Mouse (Mus musculus) ES-CJ7 (cell line): Measurements from ENCODE around the gene Acot2.
"Not testable (repeated sequence)": the region's sequence is repeated elsewhere in the genome, so short reads cannot be mapped to it uniquely, and the experiment has no call there.

Experiments
- DNase-seq: peaks from one replicate; pipeline ENCODE4 v3.0.0; 2011; ENCODE audit warnings: low read depth, low spot score

Gene Acot2

GRCm38 (mm10) chr12:83987583-83988441, at the start of gene Acot2:
Gene Acot2 (plus strand): TSS chr12:83987861.
- peak; percentile 86 for DNase-seq

GRCm38 (mm10) chr12:83938592-83938991, 49.1 kb upstream of the Acot2 start:
- not testable (repeated sequence) for DNase-seq

DNA sequence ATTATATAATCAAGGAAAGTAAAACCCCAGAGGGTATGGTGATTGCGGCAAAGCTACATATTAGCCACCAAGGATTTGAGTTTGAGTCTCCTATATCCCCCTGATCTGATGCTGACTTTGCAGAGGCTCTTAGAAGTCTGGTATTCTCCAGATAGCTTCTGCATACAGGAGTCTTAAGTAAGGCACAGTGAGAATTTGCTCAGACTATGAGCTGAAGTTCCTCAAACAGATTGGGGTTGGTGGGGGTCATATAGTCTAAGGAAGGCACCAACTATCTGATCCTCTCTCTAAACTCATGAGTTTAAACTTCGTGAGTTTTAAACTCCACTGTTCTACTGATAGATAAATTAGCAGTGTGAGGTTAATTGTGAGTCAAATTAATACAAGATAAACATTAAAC, 48.3 kb upstream of the Acot2 start:
- no peak for DNase-seq

- no peak for DNase-seq
These were observed 47.6 kb upstream of the Acot2 start for GRCm38 (mm10) chr12:83940031-83940430.

DNA sequence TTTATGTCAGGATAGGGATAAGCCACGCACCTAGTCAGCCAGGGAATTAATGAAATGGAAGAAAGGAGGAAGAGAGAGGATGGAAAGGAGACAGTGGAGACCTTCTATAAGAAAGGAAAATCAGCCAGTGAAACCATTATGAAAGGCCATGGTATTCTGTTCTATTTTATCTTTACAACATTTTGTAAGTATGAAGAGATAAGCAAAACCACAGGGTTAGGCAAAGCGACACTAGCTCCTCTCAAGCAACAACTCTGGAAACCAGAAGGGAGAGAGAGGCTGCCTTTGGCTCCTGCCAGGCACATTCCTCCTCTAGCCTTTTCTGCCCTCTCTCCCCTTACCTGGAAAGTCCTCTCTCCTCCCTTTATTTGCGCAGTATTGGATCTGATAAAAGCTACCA, 45.7 kb upstream of the Acot2 start:
- no peak for DNase-seq

DNA sequence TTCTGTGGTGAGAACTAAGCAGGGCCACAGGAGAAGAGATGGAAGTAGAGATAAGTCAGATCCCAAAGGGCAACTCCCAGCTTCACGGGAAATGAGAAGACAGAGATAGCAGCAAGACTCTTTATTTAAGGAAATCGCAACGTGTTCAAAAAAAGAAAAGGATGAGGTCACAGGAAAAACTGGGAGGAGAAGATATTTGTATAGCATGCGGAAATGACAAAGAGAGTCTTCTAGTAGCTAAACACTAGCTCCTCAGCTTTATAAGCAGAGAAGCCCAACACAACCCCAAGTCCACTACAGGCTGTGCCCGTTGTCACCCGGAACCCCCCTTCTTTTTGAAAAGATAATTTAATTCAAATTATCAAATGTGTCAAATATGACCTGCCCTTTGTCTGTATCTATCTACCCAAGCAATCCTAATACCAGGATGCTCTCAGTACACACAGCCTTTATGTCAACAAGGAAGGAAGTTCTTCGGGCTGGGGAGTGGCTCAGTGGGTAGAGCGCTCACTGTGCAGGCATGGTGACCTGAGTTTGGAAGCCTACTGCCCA, 40.3 kb upstream of the Acot2 start:
- no peak for DNase-seq

DNA sequence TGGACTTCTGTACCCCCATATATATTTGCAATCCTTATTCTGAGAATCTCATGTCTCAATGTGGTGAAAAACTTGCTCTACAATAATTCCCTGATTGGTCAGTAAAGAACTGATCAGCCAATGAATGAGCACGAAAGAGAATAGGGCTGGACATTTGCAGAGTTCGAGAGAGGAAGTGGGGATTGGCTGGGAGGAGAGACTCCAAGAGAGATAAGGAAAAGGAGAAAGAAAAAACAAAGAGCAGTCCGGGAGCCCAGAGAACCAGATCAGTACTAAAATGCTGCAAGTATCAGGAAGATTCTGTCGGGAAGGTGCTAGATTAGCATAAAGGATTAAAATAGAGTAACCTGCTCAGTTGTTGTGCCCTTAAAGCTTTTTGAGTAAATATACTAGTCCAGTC, 38.6 kb upstream of the Acot2 start:
- DNase-seq: no peak

DNA sequence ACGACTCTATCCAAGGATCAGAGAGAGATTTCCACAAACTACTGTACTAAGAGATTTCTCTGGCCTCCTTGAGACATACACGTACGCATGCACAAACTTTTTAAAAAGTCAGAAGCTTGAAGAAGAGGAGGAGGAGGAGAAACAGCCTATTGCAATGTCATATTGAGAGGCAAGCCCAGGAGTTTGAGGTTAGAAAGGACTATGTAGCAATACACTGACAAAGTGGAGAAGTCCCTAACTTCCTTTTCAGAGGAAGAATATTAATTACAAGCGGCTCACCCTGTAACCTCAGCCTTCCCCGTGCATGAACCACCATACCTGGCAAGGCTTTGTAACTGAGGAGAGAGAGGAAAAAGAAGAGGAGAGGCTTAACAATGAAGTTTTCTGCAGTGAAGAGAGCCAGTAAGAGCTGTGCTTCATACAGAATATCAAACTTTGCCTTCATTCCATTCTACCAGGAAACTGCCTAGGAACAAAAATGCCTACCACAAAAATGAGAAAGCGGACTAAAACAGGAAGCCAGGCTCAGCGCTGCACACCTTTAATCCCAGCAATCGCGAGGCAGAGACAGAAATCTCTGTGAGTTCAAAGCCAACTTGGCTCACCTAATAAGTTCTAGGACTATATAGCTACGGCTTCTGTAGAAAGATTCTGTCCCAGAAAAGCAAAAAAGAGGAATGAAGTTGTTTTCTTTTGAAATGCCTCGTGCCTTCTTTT, 37.7 kb upstream of the Acot2 start:
- no peak for DNase-seq

GRCm38 (mm10) chr12:83950493-83950839, 37.2 kb upstream of the Acot2 start, which contains the start of gene Riox1:
Gene Riox1 (plus strand): TSS chr12:83950608.
- DNase-seq: peak; percentile 80

DNA sequence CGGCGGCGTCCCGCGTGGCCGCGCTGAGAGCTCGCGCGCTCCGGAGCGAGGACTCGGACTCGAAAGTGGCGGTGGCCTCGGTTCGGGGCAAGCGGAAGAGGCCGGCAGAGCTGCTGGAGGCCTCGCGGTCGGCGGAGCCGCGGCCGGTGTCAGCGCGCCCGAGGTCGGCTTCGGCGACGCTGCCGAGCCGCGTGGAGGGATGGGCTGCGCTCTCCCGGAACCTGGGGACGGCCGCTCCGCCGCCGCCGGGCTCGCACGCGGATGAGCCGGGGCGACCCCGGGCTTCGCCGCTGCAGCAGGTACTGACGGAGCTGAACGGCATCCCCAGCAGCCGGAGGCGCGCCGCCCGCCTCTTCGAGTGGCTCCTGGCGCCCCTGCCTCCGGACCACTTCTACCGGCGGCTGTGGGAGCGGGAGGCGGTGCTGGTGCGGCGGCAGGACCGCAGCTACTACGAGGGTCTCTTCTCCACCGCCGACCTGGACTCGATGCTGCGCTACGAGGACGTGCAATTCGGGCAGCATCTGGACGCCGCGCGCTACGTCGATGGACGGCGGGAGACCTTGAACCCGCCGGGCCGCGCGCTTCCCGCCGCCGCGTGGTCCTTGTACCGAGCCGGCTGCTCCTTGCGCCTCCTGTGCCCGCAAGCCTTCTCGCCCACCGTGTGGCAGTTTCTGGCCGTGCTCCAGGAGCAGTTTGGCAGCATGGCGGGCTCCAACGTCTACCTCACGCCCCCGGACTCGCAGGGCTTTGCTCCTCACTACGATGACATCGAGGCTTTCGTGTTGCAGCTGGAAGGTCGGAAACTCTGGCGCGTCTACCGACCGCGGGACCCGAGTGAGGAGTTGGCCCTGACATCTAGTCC, 36.6 kb upstream of the Acot2 start:
- peak; percentile 24 for DNase-seq

- DNase-seq: no peak
These were observed 35.7 kb upstream of the Acot2 start for GRCm38 (mm10) chr12:83951711-83952575.

GRCm38 (mm10) chr12:83958278-83958677, 29.4 kb upstream of the Acot2 start:
- no peak for DNase-seq

- DNase-seq: no peak
These were observed 22.4 kb upstream of the Acot2 start for GRCm38 (mm10) chr12:83965235-83965634.

DNA sequence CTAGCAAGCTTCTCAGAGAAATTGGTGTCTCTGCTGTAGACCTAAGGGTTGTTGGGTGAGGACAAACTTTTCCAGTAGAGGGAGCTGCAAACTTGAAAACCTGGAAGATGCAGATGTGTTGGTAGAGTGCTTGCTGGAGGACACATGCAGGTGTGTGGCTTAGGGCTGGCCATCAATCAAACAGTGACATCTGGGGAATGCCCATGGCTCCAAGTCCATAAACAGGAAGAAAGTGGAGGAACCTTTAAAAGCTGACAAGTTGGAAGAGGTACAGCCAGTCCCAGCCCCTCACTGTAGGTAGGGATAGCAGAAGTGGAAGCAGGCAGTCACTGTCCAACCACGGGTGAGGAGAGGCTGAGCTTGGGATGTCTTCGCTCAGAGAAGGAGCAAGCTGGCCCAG, 15.5 kb upstream of the Acot2 start:
- DNase-seq: peak; percentile 67

DNA sequence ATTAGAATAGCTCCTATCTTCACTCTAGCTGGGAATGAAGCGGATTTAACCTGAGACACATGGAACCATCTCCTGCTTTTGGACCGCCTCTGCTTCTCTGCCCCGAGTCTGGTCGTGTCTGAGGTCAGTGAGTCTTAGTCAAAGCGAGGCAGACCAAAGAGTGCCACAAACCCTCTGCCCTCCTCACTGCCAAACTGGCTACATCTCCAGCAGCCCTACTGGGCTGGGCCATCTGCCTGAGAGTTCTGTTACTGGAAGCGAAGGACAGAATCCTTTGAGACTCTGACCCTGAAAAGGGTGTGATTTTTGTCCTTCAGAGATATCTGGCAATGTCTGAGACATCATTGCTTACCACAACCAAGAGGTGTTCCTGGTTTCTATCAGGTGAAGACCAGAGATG, 8.8 kb upstream of the Acot2 start:
- DNase-seq: no peak

DNA sequence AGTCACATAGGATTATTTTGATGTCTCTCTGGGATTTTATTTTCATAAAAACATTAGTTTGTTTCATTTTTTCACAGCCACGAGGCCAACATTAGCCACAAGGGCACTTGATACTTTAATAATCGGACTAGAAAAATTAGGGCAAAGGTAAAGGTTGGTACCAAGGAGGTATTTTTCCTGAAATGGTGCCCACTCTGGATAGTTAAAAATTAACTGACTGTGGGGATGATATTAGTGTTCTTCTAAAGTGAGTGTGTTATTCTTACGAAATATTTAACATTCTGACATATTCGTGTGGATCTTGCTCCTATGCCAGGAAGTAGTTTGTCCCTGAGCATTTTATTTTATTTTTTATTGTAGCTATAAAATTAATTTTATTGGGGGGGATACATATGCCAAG, 6.0 kb upstream of the Acot2 start:
- DNase-seq: no peak

DNA sequence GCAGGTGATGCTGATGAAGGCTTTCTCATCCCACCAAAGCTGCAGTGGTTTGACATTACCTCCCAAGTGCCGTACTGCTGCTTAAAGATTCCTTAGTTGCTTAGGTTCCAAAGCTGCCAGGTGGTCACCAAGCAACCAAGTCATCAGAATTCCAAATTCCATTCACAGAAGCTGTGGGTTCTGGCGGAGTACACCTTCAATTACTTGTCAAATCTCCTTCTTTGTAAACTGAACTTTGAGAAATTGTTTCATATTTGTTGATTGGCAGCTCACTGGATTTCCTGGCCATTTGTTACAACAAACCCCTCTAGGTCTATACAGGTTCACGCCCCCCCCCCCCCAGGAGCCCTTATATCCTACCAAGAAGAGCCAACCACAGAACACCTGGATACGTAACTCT, 2.9 kb upstream of the Acot2 start, which contains the start of gene Heatr4:
TSS of gene Heatr4 (minus strand) at position 101 of the 400 bp plus-strand sequence.
- DNase-seq: no peak

- DNase-seq: no peak
These were observed 449 bp upstream of the Acot2 start for GRCm38 (mm10) chr12:83987242-83987582.

DNA sequence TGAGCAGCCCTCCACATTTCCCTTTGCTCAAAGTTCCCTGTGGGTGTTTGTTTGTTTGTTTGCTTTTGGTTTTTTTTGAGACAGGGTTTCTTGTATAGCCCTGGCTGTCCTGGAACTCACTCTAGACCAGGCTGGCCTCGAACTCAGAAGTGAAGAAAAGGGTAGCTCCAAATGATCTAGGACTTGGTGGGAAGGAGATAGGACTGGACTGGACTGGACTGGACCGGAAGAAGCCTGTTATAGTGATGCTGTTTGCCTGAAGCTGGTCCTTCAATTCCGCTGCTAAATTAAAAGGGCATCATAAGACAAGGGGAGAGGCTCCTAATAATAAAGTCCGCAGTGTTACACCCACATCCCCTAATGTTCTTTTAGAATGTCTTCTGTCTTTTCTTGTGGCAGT, 822 bp downstream of the Acot2 start:
- peak; percentile 50 for DNase-seq

DNA sequence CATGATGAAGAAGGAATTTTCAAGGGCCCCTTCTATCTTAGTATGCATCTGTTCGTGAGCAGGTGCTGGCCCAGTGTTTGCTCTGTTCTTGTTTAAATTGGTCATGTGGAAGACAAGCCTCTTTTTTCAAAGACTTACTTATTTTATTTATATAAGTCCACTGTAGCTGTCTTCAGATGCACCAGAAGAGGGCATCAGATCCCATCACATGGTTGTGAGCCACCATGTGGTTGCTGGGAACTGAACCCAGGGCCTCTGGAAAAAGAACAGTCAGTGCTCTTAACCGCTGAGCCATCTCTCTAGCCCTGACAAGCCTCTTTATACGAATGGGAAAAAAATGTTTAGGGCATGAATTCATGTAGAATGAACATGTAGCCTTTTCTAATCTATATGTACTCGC, 1.7 kb downstream of the Acot2 start:
- peak; percentile 30 for DNase-seq

GRCm38 (mm10) chr12:83997221-83997620, 9.6 kb downstream of the Acot2 start:
- DNase-seq: no peak
